Mouse (Mus musculus) neural tube, embryonic 14.5 days (tissue): ENCODE measurements around the gene Slc50a1. TPM values are rescaled to one million over a fixed set of nuclear protein-coding genes. Genes with fewer than 3 reads are reported as not detected.
A peak's percentile ranks its signal among the peaks of the same experiment; 100 is the strongest.

Source experiments
- ATAC-seq: fragments of 200-750 bp; cut with Nextera tagmentation; 2 replicates; pipeline ENCODE4 v1.8.0; 2017; ENCODE audit warnings: low read depth, mild to moderate bottlenecking, moderate TSS enrichment, moderate library complexity
- H3K27ac ChIP-seq: fragments of 300-500 bp; sonication (generic); 2 replicates; pipeline ENCODE4 v1.5.1; 2014; ENCODE audit warnings: low read depth, mild to moderate bottlenecking, control low read depth, low read length, moderate library complexity, mixed read lengths
- H3K27me3 ChIP-seq: fragments of 300-500 bp; sonication (generic); 2 replicates; pipeline ENCODE4 v1.6.1; 2014; ENCODE audit warnings: low read length; ENCODE audit not compliant: control insufficient read depth, insufficient read depth
- H3K36me3 ChIP-seq: fragments of 300-500 bp; sonication (generic); 2 replicates; pipeline ENCODE4 v1.6.1; 2014; ENCODE audit warnings: low read length, mixed read lengths; ENCODE audit not compliant: control insufficient read depth, insufficient read depth
- H3K4me1 ChIP-seq: fragments of 300-500 bp; sonication (generic); 2 replicates; pipeline ENCODE4 v1.6.1; 2014; ENCODE audit warnings: low read length; ENCODE audit not compliant: control insufficient read depth, insufficient read depth
- H3K4me2 ChIP-seq: fragments of 300-500 bp; sonication (generic); 2 replicates; pipeline ENCODE4 v1.6.1; 2014; ENCODE audit warnings: mild to moderate bottlenecking, low read depth, low read length, control low read depth
- H3K4me3 ChIP-seq: fragments of 300-500 bp; sonication (generic); 2 replicates; pipeline ENCODE4 v1.5.1; 2014; ENCODE audit warnings: low read depth, low read length, control low read depth, mixed read lengths
- H3K9ac ChIP-seq: fragments of 300-500 bp; sonication (generic); replicated peaks from 2 replicates; pipeline ENCODE4 v1.6.1; 2014; ENCODE audit warnings: low read depth, mild to moderate bottlenecking, control low read depth, low read length, mixed read lengths
- H3K9me3 ChIP-seq: fragments of 300-500 bp; sonication (generic); 2 replicates; pipeline ENCODE4 v1.6.1; 2016; ENCODE audit warnings: low read length; ENCODE audit not compliant: control insufficient read depth
- WGBS: fragments of 180-500 bp; shearing (Covaris S2); extraction: QIAGEN DNeasy Blood & Tissue Kit; methylation state at CpG from one replicate; pipeline ENCODE4 v1.1.7; 2014; 5-methylcytosine and 5-hydroxymethylcytosine counted together
- polyA plus RNA-seq: library from polyadenylated mRNA; unstranded; fragments of >200 nt; fragmentation: Nextera tagmentation; extraction: Ambion mirVana; gene quantifications from 2 replicates; pipeline ENCODE4 v1.2.1, GENCODE M21; 2014

Slc50a1 gene
- polyA plus RNA-seq, 1 experiment from 2014 or later: 36.7 TPM

GRCm38 (mm10) chr3:89278643-89279042, 8.3 kb upstream of the Slc50a1 start:
- Histone ChIP-seq H3K4me2 (peak overlapping the region; percentile 96; the same call in 1 of the 2 replicates), H3K4me3 (peak overlapping the region; percentile 43), H3K9me3 (no peaks in the 10 kb centered on the region), H3K27ac (no peak overlapping the region), H3K36me3 (no peaks in the 10 kb centered on the region), H3K9ac (no peak overlapping the region), H3K27me3 (0 out of 2 replicates have a peak, but pooled peaks cover 3% of the 10 kb centered on the region), H3K4me1 (peaks cover 25% of the 10 kb centered on the region)
- 18% methylated on average over 8 of the region's 8 CpGs for WGBS
- no peak for ATAC-seq

GRCm38 (mm10) chr3:89278107-89278506, 7.7 kb upstream of the Slc50a1 start:
- no peaks in the 10 kb centered on the region for H3K36me3 ChIP-seq
- ATAC-seq: no peak
- peak overlapping the region; percentile 9; the same call in 1 of the 2 replicates for H3K4me3 ChIP-seq
- WGBS: 72% methylated on average over 7 of the region's 7 CpGs
- H3K27me3 ChIP-seq: 0 out of 2 replicates have a peak, but pooled peaks cover 3% of the 10 kb centered on the region
- no peak overlapping the region for H3K9ac ChIP-seq
- H3K4me1 ChIP-seq: peaks cover 25% of the 10 kb centered on the region
- peak overlapping the region; percentile 96; the same call in 1 of the 2 replicates for H3K4me2 ChIP-seq
- H3K9me3 ChIP-seq: no peaks in the 10 kb centered on the region
- no peak overlapping the region for H3K27ac ChIP-seq

- ATAC-seq: no peak
- H3K4me3 ChIP-seq: peak overlapping the region; percentile 9; the same call in 1 of the 2 replicates
- 59% methylated on average over 14 of the region's 14 CpGs for WGBS
- 0 out of 2 replicates have a peak, but pooled peaks cover 3% of the 10 kb centered on the region for H3K27me3 ChIP-seq
- H3K9me3 ChIP-seq: no peaks in the 10 kb centered on the region
- H3K36me3 ChIP-seq: no peaks in the 10 kb centered on the region
- peaks cover 25% of the 10 kb centered on the region for H3K4me1 ChIP-seq
- H3K9ac ChIP-seq: no peak overlapping the region
- no peak overlapping the region for H3K27ac ChIP-seq
- H3K4me2 ChIP-seq: peak overlapping the region; percentile 96
Observed at GRCm38 (mm10) chr3:89277281-89278021, 7.1 kb upstream of the Slc50a1 start.

GRCm38 (mm10) chr3:89276061-89276460, 5.7 kb upstream of the Slc50a1 start:
- H3K4me3 ChIP-seq: no peak overlapping the region
- no peak for ATAC-seq
- 95% methylated on average over 13 of the region's 13 CpGs for WGBS
- H3K9me3 ChIP-seq: no peaks in the 10 kb centered on the region
- H3K36me3 ChIP-seq: no peaks in the 10 kb centered on the region
- H3K4me1 ChIP-seq: peaks cover 16% of the 10 kb centered on the region
- no peak overlapping the region for H3K9ac ChIP-seq
- no peak overlapping the region for H3K4me2 ChIP-seq
- H3K27ac ChIP-seq: no peak overlapping the region
- 0 out of 2 replicates have a peak, but pooled peaks cover 3% of the 10 kb centered on the region for H3K27me3 ChIP-seq

GRCm38 (mm10) chr3:89271760-89272159, 1.4 kb upstream of the Slc50a1 start:
- 50% methylated on average over 6 of the region's 6 CpGs for WGBS
- Histone ChIP-seq H3K4me2 (no peak overlapping the region), H3K27ac (no peak overlapping the region), H3K9me3 (no peaks in the 10 kb centered on the region), H3K9ac (no peak overlapping the region), H3K36me3 (no peaks in the 10 kb centered on the region), H3K4me3 (no peak overlapping the region), H3K4me1 (peaks cover 13% of the 10 kb centered on the region), H3K27me3 (no peaks in the 10 kb centered on the region)
- ATAC-seq: no peak

GRCm38 (mm10) chr3:89270891-89271290, 521 bp upstream of the Slc50a1 start:
- H3K27me3 ChIP-seq: no peaks in the 10 kb centered on the region
- H3K4me3 ChIP-seq: peak overlapping the region; percentile 56
- 73% methylated on average over 6 of the region's 6 CpGs for WGBS
- H3K9me3 ChIP-seq: no peaks in the 10 kb centered on the region
- H3K9ac ChIP-seq: 0 out of 2 replicates have a peak overlapping the region, but pooled peaks have one; percentile 71
- H3K36me3 ChIP-seq: no peaks in the 10 kb centered on the region
- H3K4me2 ChIP-seq: peak overlapping the region; percentile 86; the same call in 1 of the 2 replicates
- H3K4me1 ChIP-seq: peaks cover 15% of the 10 kb centered on the region
- no peak overlapping the region; the same call in 1 of the 2 replicates for H3K27ac ChIP-seq
- ATAC-seq: no peak

GRCm38 (mm10) chr3:89268916-89269315, 1.5 kb downstream of the Slc50a1 start:
- ATAC-seq: no peak
- H3K9ac ChIP-seq: no peak overlapping the region
- no peaks in the 10 kb centered on the region for H3K36me3 ChIP-seq
- H3K27ac ChIP-seq: no peak overlapping the region
- no peaks in the 10 kb centered on the region for H3K9me3 ChIP-seq
- no peak overlapping the region for H3K4me3 ChIP-seq
- WGBS: 52% methylated on average over 8 of the region's 8 CpGs
- peak overlapping the region; percentile 86; the same call in 1 of the 2 replicates for H3K4me2 ChIP-seq
- peaks cover 15% of the 10 kb centered on the region for H3K4me1 ChIP-seq
- H3K27me3 ChIP-seq: no peaks in the 10 kb centered on the region

GRCm38 (mm10) chr3:89266439-89266893, 3.9 kb downstream of the Slc50a1 start:
- peak overlapping the region; percentile 85 for H3K9ac ChIP-seq
- under 1% methylated on average over 20 of the region's 20 CpGs for WGBS
- ATAC-seq: peak; percentile 90
- no peaks in the 10 kb centered on the region for H3K27me3 ChIP-seq
- no peaks in the 10 kb centered on the region for H3K36me3 ChIP-seq
- H3K4me1 ChIP-seq: peaks cover 15% of the 10 kb centered on the region
- no peaks in the 10 kb centered on the region for H3K9me3 ChIP-seq
- H3K4me2 ChIP-seq: peak overlapping the region; percentile 92
- peak overlapping the region; percentile 70 for H3K27ac ChIP-seq
- peak overlapping the region; percentile 65 for H3K4me3 ChIP-seq

GRCm38 (mm10) chr3:89262417-89262816, 8.0 kb downstream of the Slc50a1 start:
- no peak overlapping the region for H3K4me3 ChIP-seq
- H3K4me1 ChIP-seq: peaks cover 9% of the 10 kb centered on the region; the same call in 1 of the 2 replicates
- no peaks in the 10 kb centered on the region for H3K9me3 ChIP-seq
- H3K4me2 ChIP-seq: no peak overlapping the region
- no peak overlapping the region for H3K27ac ChIP-seq
- no peak for ATAC-seq
- no peaks in the 10 kb centered on the region for H3K36me3 ChIP-seq
- 73% methylated on average over 10 of the region's 10 CpGs for WGBS
- no peaks in the 10 kb centered on the region for H3K27me3 ChIP-seq
- no peak overlapping the region for H3K9ac ChIP-seq
